Mouse (Mus musculus) embryonic facial prominence, embryonic 13.5 days (tissue): ENCODE measurements around the gene Hoxb8. TPM values are rescaled to one million over a fixed set of nuclear protein-coding genes. Genes with fewer than 3 reads are reported as not detected.
A peak's percentile ranks its signal among the peaks of the same experiment; 100 is the strongest.

Experiments
- ATAC-seq: fragments of 200-750 bp; cut with Nextera tagmentation; 2 replicates; pipeline ENCODE4 v1.8.0; 2017; ENCODE audit warnings: low read depth; ENCODE audit not compliant: insufficient number of reproducible peaks, insufficient read depth, low FRiP score, low TSS enrichment
- H3K27ac ChIP-seq: fragments of 300-500 bp; sonication (generic); 2 replicates; pipeline ENCODE4 v1.5.1; 2015; ENCODE audit warnings: moderate library complexity, mild to moderate bottlenecking, inconsistent platforms
- H3K27me3 ChIP-seq: fragments of 300-500 bp; sonication (generic); 2 replicates; pipeline ENCODE4 v1.6.1; 2015; ENCODE audit warnings: mild to moderate bottlenecking, inconsistent platforms
- H3K36me3 ChIP-seq: fragments of 300-500 bp; sonication (generic); 2 replicates; pipeline ENCODE4 v1.6.1; 2015; ENCODE audit warnings: mild to moderate bottlenecking, inconsistent platforms
- H3K4me1 ChIP-seq: fragments of 300-500 bp; sonication (generic); 2 replicates; pipeline ENCODE4 v1.6.1; 2015; ENCODE audit warnings: inconsistent platforms
- H3K4me2 ChIP-seq: fragments of 300-500 bp; sonication (generic); 2 replicates; pipeline ENCODE4 v1.6.1; 2015; ENCODE audit warnings: moderate library complexity, mild to moderate bottlenecking, inconsistent platforms
- H3K4me3 ChIP-seq: fragments of 300-500 bp; sonication (generic); 2 replicates; pipeline ENCODE4 v1.5.1; 2015; ENCODE audit warnings: mild to moderate bottlenecking, inconsistent platforms
- H3K9ac ChIP-seq: fragments of 300-500 bp; sonication (generic); 2 replicates; pipeline ENCODE4 v1.6.1; 2015; ENCODE audit warnings: mild to moderate bottlenecking, inconsistent platforms
- H3K9me3 ChIP-seq: fragments of 300-500 bp; sonication (generic); 2 replicates; pipeline ENCODE4 v1.6.1; 2016; ENCODE audit warnings: inconsistent platforms
- WGBS: fragments of 180-500 bp; shearing (Covaris S2); methylation state at CpG from one replicate; pipeline ENCODE4 v1.1.7; 2015; ENCODE audit warnings: mixed read lengths; 5-methylcytosine and 5-hydroxymethylcytosine counted together
- polyA plus RNA-seq: library from polyadenylated mRNA; unstranded; fragments of >200 nt; fragmentation: Nextera tagmentation; extraction: Ambion mirVana; gene quantifications from 2 replicates; pipeline ENCODE4 v1.2.1, GENCODE M21; 2015

Gene Hoxb8
- polyA plus RNA-seq, 1 experiment from 2014 or later: 0.37 TPM

DNA sequence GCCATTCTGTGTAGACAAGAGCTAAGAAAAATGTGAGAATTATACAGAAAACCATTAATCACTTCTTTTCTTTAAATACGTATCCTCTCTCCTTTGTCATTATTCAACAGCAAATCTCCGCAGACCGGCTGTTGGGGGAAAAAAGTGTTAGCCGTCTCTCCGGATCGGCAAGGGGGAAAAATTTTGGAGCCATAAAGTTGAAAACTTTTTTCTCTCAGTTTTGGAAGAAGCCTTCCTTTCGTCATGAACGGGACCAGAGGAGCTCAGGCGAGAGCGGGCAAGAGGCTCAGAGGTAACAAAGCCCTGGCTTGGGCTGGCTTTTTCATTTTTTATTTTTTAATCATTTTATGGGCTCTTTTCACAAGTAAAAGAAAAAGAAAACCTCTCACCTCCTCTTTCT, 41.4 kb downstream of the Hoxb8 start, which contains the start of gene Hoxb3:
TSS of gene Hoxb3 (plus strand) at position 173 of the 400 bp plus-strand sequence.
- Histone ChIP-seq H3K4me3 (no peak within 1 kb of the TSS), H3K36me3 (no peaks in the 10 kb centered on the region), H3K27ac (no peak within 1 kb of the TSS), H3K4me2 (no peak within 1 kb of the TSS), H3K9me3 (no peaks in the 10 kb centered on the region), H3K9ac (no peak within 1 kb of the TSS), H3K27me3 (peaks cover 100% of the 10 kb centered on the region), H3K4me1 (peaks cover 4% of the 10 kb centered on the region; the same call in 1 of the 2 replicates)
- ATAC-seq: no peak
- 3% methylated on average over 10 of the region's 10 CpGs for WGBS

DNA sequence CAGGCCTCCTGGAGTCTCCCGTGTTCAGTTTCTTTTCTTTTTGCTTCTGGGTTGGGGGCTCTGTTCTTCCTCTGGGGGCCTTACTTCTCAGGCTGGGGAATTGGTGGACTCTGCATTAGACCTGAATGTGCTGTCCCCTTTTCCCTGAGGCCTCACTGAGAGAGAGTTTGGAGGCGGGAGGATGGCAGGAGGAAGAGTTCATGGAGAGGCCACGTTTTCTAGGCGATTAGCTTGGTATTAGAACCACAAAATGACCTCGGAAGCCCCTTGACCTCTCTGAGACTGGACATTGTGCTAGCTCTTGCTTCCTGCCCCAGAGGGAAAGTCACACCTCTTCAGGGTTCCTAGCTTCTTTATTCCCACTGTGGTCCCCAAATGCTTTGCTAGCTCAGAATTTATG, 42.4 kb downstream of the Hoxb8 start:
- no peak overlapping the region for H3K4me3 ChIP-seq
- ATAC-seq: no peak
- no peak overlapping the region for H3K4me2 ChIP-seq
- H3K9ac ChIP-seq: no peak overlapping the region
- no peaks in the 10 kb centered on the region for H3K9me3 ChIP-seq
- H3K4me1 ChIP-seq: no peaks in the 10 kb centered on the region
- no peaks in the 10 kb centered on the region for H3K36me3 ChIP-seq
- H3K27me3 ChIP-seq: peaks cover 100% of the 10 kb centered on the region
- under 1% methylated on average over 5 of the region's 5 CpGs for WGBS
- no peak overlapping the region for H3K27ac ChIP-seq

DNA sequence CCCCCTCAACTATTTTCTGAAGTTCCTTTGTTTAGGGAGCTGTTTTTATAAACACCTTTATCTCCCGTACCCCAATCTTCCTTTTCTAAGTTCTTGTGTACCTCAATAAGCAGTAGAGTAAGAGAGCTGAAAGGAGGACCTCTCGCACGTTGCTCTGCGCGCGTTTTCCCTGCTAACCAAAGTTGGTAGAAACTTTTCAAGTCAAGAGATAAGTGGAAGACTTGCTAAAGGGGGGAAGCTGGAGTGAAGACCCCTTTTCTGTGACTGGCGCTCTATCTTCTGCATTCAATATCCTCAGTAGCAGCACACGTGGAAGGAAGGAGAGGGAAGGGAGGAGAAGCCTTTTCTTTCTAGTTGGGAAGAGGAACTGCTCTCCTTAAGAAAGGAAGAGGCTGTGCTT, 43.3 kb downstream of the Hoxb8 start:
- Histone ChIP-seq H3K36me3 (no peaks in the 10 kb centered on the region), H3K27me3 (peaks cover 100% of the 10 kb centered on the region), H3K9me3 (no peaks in the 10 kb centered on the region), H3K4me2 (no peak overlapping the region), H3K4me1 (no peaks in the 10 kb centered on the region), H3K4me3 (no peak overlapping the region), H3K9ac (no peak overlapping the region), H3K27ac (no peak overlapping the region)
- no peak for ATAC-seq
- 2% methylated on average over 8 of the region's 8 CpGs for WGBS

DNA sequence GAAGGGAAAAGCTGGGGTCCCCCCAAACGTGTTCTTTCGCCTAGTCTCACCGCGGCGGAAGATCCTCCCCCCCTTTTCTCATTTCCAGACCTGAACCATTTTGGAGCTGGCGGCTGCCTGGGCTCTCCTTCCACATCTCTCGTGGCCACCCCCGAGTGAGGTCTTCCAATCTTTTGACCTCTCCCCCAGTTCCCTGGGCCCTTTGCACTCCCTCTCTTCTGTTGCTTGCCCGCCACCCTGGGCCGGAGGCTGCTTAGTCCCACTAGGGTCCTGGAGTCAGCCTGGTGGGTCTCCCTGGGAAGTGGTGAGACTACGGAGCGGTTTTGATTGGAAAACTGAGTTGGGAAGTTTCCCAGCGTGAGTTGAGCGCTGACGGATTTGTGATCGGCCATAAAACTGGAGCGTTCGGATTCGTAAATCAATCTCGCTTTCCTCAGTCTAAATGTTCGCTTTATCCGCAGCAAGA, 44.1 kb downstream of the Hoxb8 start:
- Histone ChIP-seq H3K36me3 (no peaks in the 10 kb centered on the region), H3K4me2 (no peak overlapping the region), H3K9ac (no peak overlapping the region), H3K9me3 (no peaks in the 10 kb centered on the region), H3K4me3 (no peak overlapping the region), H3K4me1 (no peaks in the 10 kb centered on the region), H3K27ac (no peak overlapping the region), H3K27me3 (peaks cover 100% of the 10 kb centered on the region)
- ATAC-seq: no peak
- 3% methylated on average over 22 of the region's 22 CpGs for WGBS

DNA sequence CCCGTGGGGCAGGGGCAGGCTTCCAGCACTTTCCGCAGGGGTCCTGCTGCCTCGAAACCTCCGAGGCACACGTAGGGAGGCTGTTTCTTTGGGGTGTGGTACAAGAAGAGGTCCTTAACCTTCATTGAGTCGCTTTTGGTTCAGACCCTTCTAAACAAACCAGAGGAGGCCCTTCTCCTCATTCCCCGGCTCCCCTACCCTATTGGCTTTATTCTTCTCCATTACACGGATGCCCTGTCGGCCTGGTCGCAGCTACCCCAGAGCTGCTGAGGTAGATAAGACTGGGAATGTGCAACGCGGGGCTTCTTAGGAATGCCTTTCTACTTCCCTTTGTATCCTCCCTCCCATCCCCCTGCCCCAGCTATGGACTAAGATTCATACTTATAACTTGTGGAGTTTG, 45.0 kb downstream of the Hoxb8 start:
- no peak overlapping the region for H3K4me2 ChIP-seq
- H3K36me3 ChIP-seq: no peaks in the 10 kb centered on the region
- no peak overlapping the region for H3K27ac ChIP-seq
- no peak overlapping the region for H3K9ac ChIP-seq
- H3K27me3 ChIP-seq: peaks cover 100% of the 10 kb centered on the region
- H3K9me3 ChIP-seq: no peaks in the 10 kb centered on the region
- no peak for ATAC-seq
- H3K4me3 ChIP-seq: no peak overlapping the region
- WGBS: under 1% methylated on average over 12 of the region's 12 CpGs
- no peaks in the 10 kb centered on the region for H3K4me1 ChIP-seq

DNA sequence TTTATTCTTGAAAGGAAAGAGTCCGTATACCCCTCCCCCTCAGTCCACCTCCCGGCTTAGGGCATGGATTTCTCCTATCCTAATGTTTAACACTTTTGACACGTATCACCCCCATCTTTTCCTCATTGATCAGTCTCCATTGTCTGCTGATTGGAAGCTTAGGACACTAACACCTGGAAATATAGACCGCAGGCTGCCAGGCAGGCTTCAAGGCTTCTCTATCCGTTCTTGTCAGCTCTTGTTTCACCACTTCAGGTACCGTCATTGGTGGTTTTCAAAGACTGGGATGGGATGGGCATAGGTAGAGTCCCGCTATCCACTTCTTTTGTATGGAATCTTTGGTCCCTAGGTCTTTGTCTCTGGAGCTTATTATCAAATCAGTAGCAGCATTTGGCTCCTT, 45.4 kb downstream of the Hoxb8 start:
- ATAC-seq: no peak
- 3% methylated on average over 7 of the region's 7 CpGs for WGBS

DNA sequence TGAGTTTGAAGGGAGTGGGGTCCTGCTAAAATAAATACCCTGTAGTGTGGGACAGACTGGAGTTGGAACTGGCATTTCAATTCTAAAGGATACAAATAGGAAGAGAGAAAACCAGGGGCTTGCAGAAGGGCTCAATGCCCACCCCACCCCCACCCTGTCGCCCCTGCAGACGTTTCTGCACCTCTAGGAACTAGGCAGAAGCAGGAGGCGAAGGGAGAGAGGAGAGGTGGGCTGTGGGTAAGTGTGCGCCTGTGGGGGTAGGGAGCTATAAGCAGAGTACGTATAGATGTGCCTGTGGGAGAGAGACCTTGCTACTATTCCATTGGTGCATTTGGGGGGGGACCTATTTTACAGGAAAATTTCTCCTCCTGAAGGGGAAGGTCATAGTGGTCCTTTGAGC, 46.0 kb downstream of the Hoxb8 start:
- Histone ChIP-seq H3K4me1 (peaks cover 3% of the 10 kb centered on the region), H3K4me2 (no peak overlapping the region), H3K9ac (no peak overlapping the region), H3K4me3 (no peak overlapping the region), H3K36me3 (no peaks in the 10 kb centered on the region), H3K27ac (no peak overlapping the region), H3K9me3 (no peaks in the 10 kb centered on the region), H3K27me3 (peaks cover 100% of the 10 kb centered on the region)
- no peak for ATAC-seq
- 3% methylated on average over 5 of the region's 5 CpGs for WGBS

More for the DNA sequence above, 45.4 kb downstream of the Hoxb8 start:
- Histone ChIP-seq H3K4me1 (no peaks in the 10 kb centered on the region), H3K9me3 (no peaks in the 10 kb centered on the region), H3K36me3 (no peaks in the 10 kb centered on the region), H3K27ac (no peak overlapping the region), H3K27me3 (peaks cover 100% of the 10 kb centered on the region), H3K9ac (no peak overlapping the region), H3K4me2 (no peak overlapping the region), H3K4me3 (no peak overlapping the region)

DNA sequence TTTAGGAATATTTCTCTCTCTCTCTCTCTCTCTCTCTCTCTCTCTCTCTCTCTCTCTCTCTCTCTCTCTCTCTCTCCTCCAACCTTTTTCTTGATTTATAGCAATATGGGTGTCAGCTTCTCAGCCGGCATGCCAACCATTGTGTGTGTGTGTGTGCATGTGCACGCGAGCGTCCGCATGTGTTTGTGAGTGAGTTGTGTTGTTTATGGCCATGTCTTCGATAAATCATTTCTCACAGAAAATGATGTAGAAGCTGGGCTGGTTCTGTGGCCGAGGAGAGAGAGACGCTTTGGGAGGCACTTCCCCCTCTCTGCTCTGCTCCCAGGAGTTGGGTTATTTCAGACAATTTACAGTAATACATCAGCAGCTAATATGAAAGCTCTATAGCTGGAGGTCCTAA, 46.9 kb downstream of the Hoxb8 start:
- H3K27me3 ChIP-seq: peaks cover 100% of the 10 kb centered on the region
- no peak overlapping the region for H3K4me2 ChIP-seq
- no peak overlapping the region for H3K4me3 ChIP-seq
- no peak overlapping the region for H3K27ac ChIP-seq
- H3K36me3 ChIP-seq: no peaks in the 10 kb centered on the region
- no peak overlapping the region for H3K9ac ChIP-seq
- WGBS: 4% methylated on average over 8 of the region's 8 CpGs
- ATAC-seq: no peak
- H3K9me3 ChIP-seq: no peaks in the 10 kb centered on the region
- H3K4me1 ChIP-seq: peaks cover 7% of the 10 kb centered on the region

DNA sequence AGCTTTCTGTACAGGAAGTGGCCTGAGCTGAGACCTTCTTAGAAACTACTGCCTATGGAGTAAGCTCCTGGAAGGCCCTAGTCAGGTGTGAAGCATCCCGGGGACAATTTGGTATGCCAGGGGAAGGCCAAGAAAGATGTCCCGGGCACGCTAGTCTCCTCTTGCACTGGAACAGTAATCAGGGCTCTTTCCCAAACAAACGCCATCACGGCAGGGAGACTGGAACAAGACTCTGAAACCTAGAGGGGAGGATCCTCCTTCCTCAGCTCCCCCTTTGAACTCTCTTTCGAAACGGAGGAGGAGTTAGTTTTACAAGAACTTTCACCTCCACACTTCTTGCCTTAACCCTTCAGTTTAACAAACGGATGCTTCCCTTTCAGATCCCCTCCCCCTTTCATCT, 50.4 kb downstream of the Hoxb8 start:
- Histone ChIP-seq H3K4me1 (peaks cover 7% of the 10 kb centered on the region), H3K27me3 (peaks cover 100% of the 10 kb centered on the region), H3K27ac (no peak overlapping the region), H3K4me2 (no peak overlapping the region), H3K4me3 (no peak overlapping the region; the same call in 1 of the 2 replicates), H3K36me3 (no peaks in the 10 kb centered on the region), H3K9me3 (no peaks in the 10 kb centered on the region), H3K9ac (no peak overlapping the region)
- ATAC-seq: no peak
- WGBS: under 1% methylated on average over 8 of the region's 8 CpGs

DNA sequence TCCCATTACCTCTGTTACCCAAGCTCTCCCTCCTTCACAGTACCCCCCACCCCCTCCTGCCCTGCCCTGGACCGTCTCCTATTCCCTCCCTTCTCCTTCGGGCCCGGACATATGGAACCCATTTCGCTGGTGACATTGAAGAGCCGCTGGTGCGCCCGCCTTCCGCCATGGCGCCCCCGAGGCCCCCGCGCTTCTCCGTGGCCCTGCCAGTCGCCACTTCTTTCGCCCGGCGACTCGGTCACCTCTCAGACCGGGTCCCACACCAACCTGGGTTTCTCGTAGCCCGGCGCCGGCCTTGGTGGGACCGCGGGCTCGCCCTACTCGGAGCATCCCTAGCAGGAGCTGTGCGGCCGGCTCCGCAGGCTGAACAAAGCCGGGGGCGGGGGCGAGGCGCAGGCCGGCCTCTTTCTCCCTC, 50.9 kb downstream of the Hoxb8 start:
- WGBS: under 1% methylated on average over 35 of the region's 35 CpGs
- no peak overlapping the region for H3K27ac ChIP-seq
- H3K4me2 ChIP-seq: peak overlapping the region; percentile 49
- no peak overlapping the region for H3K9ac ChIP-seq
- H3K36me3 ChIP-seq: no peaks in the 10 kb centered on the region
- no peak for ATAC-seq
- peak overlapping the region; percentile 23 for H3K4me3 ChIP-seq
- H3K27me3 ChIP-seq: peaks cover 100% of the 10 kb centered on the region
- H3K9me3 ChIP-seq: no peaks in the 10 kb centered on the region
- H3K4me1 ChIP-seq: peaks cover 7% of the 10 kb centered on the region

DNA sequence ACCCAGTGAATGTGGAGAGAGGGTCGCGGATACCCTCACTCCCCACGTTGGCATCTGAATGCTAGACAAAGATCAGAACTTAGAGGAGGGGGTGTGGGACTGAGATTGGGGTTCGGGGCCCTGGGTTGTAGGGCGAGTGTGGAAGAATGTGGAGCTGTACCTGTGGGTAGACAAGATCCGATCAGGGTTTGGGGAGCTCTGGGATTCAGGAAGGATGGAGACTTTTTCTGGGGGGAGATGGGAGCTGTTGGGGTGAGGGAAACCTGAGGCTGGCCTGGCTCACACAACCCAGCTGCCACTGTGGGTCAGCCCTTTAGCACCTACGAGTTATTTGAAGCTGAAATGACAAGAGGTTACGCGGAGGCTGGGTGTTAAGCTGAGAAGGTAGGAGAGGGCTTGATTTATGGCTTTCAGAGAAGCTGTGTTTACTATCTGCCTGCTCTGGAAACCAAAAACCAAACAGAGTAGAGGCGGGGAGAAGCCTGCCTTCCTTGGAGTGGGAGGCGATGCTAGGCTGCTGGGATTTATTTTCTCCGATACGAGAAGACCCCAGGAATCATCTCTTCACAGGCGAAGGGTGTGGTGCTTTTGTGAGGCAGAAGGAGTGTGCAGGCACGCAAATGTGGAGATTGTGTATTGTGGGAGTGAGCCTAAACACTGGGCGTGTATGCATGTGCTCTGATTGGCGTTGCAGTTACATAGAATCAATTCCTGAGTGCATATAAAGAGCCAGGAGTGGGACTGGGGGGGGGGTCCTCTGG, 51.7 kb downstream of the Hoxb8 start:
- Histone ChIP-seq H3K4me3 (0 out of 2 replicates have a peak overlapping the region, but pooled peaks have one; percentile 23), H3K4me1 (peaks cover 7% of the 10 kb centered on the region), H3K36me3 (no peaks in the 10 kb centered on the region), H3K27me3 (peaks cover 100% of the 10 kb centered on the region), H3K9me3 (no peaks in the 10 kb centered on the region), H3K27ac (no peak overlapping the region), H3K4me2 (peak overlapping the region; percentile 49; the same call in 1 of the 2 replicates), H3K9ac (no peak overlapping the region)
- no peak for ATAC-seq
- 5% methylated on average over 17 of the region's 17 CpGs for WGBS

DNA sequence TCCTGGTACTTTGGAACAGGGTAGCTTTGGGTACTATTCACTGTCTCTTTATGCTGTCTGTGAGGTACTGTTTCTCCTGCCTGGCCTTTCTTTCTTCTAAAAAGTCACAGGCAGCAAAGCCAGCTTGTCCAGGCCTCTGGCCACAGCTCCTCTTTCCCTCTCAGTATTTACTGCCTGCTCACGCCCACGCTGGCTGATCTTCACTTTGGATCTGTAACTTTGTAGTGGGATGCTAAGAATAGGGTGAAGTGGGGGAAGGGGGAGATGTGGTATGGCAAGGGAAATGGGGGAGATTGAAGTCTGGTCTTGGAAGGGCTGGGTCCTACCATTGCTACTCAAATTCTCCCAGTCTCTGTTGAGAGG, 52.3 kb downstream of the Hoxb8 start:
- Histone ChIP-seq H3K9me3 (no peaks in the 10 kb centered on the region), H3K4me3 (no peak overlapping the region), H3K27ac (no peak overlapping the region), H3K36me3 (no peaks in the 10 kb centered on the region), H3K27me3 (peaks cover 100% of the 10 kb centered on the region), H3K4me1 (peaks cover 7% of the 10 kb centered on the region), H3K4me2 (no peak overlapping the region), H3K9ac (no peak overlapping the region)
- no peak for ATAC-seq
- WGBS: 3% methylated on average over 2 of the region's 2 CpGs
